Mouse (Mus musculus): ENCODE results near the gene Fam102b.
A peak's percentile ranks its signal among the peaks of the same experiment; 100 is the strongest.

Fam102b gene

DNA sequence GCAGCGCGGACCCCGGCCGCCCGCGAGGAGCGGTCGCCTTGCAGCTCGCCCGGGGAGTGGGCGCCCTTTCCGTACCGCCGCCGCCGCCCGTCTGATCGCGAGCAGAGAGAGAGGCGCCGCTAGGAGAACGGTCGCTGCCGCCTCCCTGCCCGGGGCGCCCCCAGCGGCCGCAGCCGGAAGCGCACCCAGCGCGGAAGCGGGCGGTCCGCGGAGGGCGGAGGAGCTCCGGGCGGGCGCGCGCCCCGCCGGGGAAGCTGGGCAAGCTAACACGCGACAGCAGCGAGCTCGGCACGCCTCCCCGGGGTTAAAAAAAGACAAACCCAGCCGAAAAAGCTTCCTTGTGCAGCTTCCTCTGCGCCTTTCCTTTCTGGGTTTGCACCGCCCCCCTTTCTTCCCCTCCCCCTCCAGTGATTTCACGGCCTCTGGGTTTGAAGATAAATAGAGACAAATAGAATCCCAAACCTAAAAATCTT lies at the start of gene Fam102b:
Gene Fam102b, minus strand, starts transcription at position 93 of the 473 bp plus-strand sequence.
- DNase-seq (ENCODE audit: low spot score), result peak; percentile 93

DNA sequence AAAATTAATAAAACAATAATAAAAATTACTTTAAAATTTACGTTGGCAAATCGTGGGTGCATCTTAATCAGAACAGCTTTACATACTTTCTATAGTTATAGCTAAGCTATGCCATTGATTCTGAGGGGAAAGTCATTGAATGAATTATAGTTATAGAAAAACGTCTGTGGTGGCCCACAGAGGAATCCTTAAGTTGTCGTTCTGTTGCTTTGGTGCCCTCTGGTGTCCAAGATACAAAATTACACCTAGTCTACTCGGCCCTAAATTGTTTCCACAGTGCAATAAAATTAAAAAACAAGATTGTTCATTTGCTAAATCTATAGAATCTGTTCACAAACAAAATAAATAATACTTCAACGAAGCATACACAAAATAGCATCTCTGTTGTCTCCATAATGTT lies 35.6 kb upstream of the Fam102b start:
- DNase-seq (ENCODE audit: low spot score), result no peak

GRCm38 (mm10) chr3:109062391-109062790 lies 35.0 kb upstream of the Fam102b start:
- DNase-seq (ENCODE audit: low spot score), result no peak

DNA sequence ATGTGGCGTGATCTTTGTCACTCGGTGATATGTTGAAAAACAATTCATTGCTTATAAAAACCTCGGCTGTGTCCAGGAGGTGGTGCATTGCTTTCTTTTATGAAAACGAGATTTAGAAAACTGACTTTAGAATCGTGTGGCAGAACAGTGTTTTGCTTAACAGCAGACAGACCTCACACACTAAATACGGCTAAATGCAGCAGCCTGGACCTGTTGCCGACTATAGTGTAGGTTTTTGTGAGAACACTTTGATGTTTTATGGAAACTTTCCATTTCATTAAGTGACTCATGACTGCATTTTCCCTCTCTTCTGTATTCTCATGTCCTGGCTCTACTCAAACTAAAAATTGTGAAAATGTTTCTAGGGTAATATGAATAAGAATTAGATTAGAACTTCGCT lies 32.5 kb upstream of the Fam102b start:
- no peak for DNase-seq (ENCODE audit: low spot score)

DNA sequence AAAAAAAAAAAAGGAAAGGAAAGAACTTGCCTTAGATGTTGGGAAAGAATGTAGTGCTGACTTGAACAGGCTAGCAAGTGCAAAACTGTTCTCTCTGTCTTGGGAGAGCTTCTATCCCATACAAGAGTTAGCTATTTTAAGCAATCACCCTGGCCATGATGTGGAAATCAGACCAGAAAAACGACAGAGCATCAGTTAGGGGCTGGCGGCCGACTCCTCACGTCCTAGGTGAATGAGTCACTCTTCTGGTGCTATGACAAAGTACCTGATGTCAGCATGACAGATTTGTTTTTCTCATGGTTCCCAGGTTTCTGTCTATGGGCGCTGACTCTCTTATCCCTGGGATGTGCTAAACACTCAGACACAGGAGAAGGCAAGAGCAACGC lies 24.5 kb upstream of the Fam102b start:
- DNase-seq (ENCODE audit: low spot score), result no peak

GRCm38 (mm10) chr3:109051056-109051945 lies 23.9 kb upstream of the Fam102b start:
- DNase-seq (ENCODE audit: low spot score), result peak; percentile 18

- DNase-seq (ENCODE audit: low spot score), result no peak
These were observed 20.4 kb upstream of the Fam102b start for GRCm38 (mm10) chr3:109047707-109048283.

- no peak for DNase-seq (ENCODE audit: low spot score)
These were observed 19.0 kb upstream of the Fam102b start for GRCm38 (mm10) chr3:109046428-109046827.

DNA sequence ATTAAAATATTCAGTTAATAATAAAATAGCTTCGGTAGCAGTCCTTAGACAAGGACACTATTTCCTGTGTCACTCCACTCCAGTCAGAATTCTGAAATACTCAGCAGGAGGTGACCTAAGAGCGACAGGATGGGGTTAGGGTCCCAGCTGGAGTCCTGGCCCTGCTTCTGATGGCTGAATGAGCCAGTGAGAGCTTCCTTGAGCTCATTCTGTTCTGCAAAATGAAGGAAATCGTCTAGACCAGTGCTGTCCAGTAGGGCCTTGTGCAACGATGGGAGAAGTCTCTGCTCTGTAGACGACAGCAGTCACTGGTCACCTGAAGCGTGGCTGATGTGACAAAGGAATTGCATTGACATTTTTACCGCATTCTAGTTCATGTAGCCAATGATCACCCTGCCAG lies 16.0 kb upstream of the Fam102b start:
- DNase-seq (ENCODE audit: low spot score), result no peak

- DNase-seq (ENCODE audit: low spot score), result no peak
These were observed 13.5 kb upstream of the Fam102b start for GRCm38 (mm10) chr3:109040908-109041307.

- DNase-seq (ENCODE audit: low spot score), result no peak
These were observed 7.0 kb upstream of the Fam102b start for GRCm38 (mm10) chr3:109034411-109034810.

GRCm38 (mm10) chr3:109032306-109032705 lies 4.9 kb upstream of the Fam102b start:
- DNase-seq (ENCODE audit: low spot score), result no peak

- DNase-seq (ENCODE audit: low spot score), result no peak
These were observed 4.2 kb upstream of the Fam102b start for GRCm38 (mm10) chr3:109031626-109032025.

GRCm38 (mm10) chr3:109030817-109031216 lies 3.4 kb upstream of the Fam102b start:
- no peak for DNase-seq (ENCODE audit: low spot score)

- DNase-seq (ENCODE audit: low spot score), result no peak
These were observed 2.3 kb upstream of the Fam102b start for GRCm38 (mm10) chr3:109029661-109030060.

- no peak for DNase-seq (ENCODE audit: low spot score)
These were observed 376 bp downstream of the Fam102b start for GRCm38 (mm10) chr3:109026991-109027470.

- DNase-seq (ENCODE audit: low spot score), result no peak
These were observed 881 bp downstream of the Fam102b start for GRCm38 (mm10) chr3:109026462-109026990.

DNA sequence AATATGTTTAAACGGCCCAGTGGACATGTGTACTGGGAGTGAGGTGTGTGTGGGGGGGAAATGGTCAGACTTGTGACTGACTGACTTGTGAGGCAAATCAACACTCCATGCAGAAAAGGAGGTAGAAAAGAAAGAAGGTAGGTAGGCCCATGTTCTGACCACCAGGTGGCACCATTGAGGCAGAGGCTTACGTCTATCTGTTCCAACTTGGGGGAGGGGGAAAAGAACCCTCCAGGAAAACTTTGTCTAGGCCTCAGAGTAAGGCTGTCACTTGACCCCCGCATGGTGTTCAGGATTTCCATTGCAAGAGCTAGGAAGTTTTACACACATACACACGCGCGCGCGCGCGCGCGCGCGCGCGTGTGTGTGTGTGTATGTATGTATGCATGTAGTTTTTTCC lies 1.8 kb downstream of the Fam102b start:
- DNase-seq (ENCODE audit: low spot score), result peak; percentile 57

GRCm38 (mm10) chr3:109023066-109023465 lies 4.3 kb downstream of the Fam102b start:
- no peak for DNase-seq (ENCODE audit: low spot score)

- DNase-seq (ENCODE audit: low spot score), result no peak
These were observed 5.5 kb downstream of the Fam102b start for GRCm38 (mm10) chr3:109021720-109022516.

- no peak for DNase-seq (ENCODE audit: low spot score)
These were observed 9.1 kb downstream of the Fam102b start for GRCm38 (mm10) chr3:109018336-109018735.

DNA sequence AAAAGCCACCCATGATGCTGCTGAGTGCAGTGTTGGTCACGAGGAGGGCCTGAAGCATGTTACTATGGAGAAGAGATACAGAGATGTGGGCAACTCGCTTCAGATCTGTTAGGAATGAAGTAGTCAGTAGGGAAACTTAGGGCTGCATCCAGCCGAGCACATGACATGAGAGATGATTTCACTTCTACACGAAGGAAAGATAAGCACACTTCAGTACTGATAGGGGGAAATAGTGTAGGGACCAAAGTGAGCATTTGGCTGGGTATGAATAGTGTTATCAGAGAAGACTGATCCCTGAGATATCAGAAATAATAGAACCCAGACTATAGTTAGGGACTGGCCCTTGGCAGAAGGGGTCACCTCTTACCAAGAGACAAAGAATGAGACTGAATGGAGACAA lies 14.8 kb downstream of the Fam102b start:
- no peak for DNase-seq (ENCODE audit: low spot score)

Data from ovary, postnatal 36 days (tissue).